Mouse (Mus musculus) cerebellum, postnatal 25 days (tissue): ENCODE results near the gene Foxd3.
A peak's percentile ranks its signal among the peaks of the same experiment; 100 is the strongest.
"Not testable (repeated sequence)": the region's sequence is repeated elsewhere in the genome, so short reads cannot be mapped to it uniquely, and the experiment has no call there.

Experiments used
- DNase-seq, 2 experiments: peaks; one replicate each; pipeline ENCODE4 v3.0.0; 2021; ENCODE audit warnings: mixed read lengths in 2 of 2

The Foxd3 gene

DNA sequence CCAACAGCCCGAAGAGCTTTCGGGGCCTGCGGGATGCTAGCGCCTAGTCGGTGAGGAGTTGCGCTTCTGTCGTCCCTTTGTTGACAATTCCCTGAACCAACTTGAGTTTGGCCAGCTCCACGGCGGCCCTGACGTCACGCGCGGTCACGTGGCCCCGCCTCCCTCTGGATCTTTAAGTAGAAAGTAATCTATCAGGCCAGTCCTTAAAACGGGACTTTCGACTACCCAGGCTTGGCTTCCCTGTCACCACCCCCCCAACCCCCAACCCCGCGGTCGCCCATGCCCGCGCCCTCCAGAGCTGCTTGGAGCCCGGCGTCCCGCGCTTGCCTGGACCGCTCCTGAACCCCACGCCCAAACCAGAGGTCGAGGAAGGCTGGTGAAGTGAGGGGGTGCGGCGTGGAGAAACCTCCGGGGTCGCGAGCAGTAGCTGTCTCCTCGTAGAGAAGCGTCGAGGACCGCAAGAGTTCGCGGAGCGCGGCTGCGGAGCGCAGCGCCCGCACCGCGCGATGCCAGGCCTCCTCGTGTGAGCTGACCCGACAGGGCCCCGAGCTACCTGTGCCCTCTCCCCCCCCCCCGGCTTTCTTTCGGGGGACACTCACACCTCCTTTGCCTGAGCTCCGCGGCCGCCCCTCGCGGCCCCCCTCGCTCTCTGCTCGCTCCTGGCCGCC is at the start of gene Foxd3:
Gene Foxd3, plus strand, starts transcription at position 363 of the 668 bp plus-strand sequence.
- peak; percentile 11 to 16 for DNase-seq

GRCm38 (mm10) chr4:99612156-99612555 is 43.9 kb upstream of the Foxd3 start:
- DNase-seq, result no peak

DNA sequence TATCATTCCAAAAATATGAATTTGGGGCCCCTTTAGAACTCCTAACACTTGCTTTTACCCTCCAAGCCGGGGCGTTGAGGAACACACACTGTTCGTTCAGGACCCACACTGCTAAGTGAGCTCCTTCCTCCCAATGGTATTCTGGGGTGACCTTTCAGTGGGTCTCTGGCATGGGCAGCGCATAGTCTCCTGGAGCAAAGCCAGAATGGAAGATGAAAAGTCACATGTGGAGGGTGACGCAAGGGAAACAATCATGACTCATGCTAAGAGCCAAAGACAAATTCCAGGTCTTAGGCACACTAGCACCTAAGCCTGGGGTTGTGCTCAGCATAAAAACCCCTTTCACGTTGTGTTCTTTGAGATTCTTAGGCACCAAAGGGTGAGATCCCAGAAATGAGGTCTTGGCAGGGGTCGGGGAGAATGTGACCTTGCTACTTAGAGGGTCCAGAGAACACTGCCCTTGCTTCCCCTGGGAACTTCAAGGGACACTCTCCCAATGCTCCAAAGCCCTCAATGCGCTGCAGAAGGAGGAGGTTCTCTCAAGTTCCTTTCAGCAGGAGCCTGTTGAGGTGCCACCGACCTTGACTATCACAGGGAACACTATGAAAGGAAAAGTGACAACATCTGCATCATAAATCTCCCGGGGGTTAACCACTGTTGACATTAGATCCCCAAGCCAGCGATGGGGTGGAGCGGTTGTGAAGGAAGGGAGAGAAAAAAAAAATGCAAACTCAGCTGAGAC is 43.3 kb upstream of the Foxd3 start:
- no peak for DNase-seq

DNA sequence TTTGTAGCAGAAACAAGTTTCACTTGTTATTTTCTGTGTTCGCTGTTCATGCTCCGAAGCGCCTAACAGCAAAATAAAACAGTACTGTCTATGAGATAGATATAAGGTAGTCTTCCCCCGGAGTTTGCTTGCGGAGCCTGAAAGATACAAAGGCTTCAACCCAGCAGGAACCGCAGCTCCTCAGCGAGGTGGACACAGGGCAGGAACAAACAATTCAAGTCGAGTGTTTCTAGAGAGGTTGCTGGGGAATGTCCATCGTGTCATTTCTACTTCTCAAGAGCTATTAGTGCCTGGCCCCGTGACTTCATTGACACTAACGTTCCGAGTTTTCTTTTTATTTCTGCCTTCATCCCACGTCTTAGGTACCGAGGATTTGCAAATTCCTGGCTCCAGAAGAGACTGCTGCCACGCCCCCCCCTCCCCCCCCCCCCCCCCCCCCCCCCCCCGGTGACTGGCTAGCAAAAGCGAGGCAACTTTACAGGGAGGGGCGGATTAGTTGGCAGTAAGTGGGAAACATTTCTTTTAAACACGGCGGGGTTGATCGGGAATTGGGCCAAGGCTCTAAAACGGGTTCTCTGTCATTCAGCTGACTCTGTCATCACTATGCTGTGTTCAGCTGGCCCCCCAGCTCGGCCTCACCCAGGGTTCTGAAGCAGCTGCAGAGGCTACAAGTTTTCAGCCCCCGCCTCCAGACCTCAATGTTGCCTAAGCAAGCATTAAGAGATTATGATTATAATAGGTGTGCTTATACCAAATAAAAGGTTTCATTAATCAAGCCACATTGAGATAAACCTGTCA is 29.9 kb upstream of the Foxd3 start:
- DNase-seq, result peak in 1 of 2 experiments; percentile 9

DNA sequence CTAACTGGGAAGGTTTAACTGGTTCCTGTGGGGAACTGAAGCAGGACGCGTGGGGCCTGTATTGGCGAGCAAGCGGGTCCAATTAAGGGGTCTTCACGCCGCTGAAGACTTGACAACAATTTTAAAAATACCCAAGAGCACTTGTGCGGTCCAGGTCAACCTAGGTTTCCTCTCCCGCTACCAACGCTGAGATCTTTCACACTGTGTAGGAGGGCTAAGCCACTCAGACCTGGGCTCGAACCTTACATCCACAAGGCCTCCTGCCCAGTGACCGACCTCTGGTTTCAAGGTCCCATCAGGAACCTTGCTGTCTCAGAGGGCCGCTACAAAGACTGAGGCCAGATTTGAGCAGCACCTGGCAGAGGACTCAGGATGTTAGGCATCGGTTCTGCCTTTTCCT is 29.0 kb upstream of the Foxd3 start:
- no peak for DNase-seq

GRCm38 (mm10) chr4:99636038-99636437 is 20.1 kb upstream of the Foxd3 start:
- DNase-seq, result no peak

- DNase-seq, result no peak
Observed at GRCm38 (mm10) chr4:99636711-99637110, 19.4 kb upstream of the Foxd3 start.

- DNase-seq, result not testable (repeated sequence)
Observed at GRCm38 (mm10) chr4:99640619-99641018, 15.5 kb upstream of the Foxd3 start.

DNA sequence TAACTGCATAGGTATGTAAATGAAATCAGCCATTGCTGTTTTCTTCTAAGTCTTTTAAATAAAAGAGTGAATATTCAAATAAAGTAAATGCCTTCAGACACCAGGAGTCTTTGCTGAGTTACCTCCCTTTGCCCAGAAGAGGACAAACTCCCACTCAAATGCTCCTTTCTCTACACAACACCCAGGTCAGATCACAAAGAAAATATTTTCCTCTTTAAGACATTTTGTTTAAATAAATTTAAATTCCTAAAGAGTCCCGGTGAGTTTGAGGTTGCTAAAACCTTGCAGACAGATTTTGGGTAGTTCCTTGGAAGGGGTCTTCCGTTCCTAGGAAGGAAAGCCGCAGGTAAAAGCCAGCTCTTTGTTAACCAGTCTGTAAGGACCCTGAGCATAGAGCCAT is 14.2 kb upstream of the Foxd3 start:
- no peak for DNase-seq

- no peak for DNase-seq
Observed at GRCm38 (mm10) chr4:99645560-99645959, 10.5 kb upstream of the Foxd3 start.

DNA sequence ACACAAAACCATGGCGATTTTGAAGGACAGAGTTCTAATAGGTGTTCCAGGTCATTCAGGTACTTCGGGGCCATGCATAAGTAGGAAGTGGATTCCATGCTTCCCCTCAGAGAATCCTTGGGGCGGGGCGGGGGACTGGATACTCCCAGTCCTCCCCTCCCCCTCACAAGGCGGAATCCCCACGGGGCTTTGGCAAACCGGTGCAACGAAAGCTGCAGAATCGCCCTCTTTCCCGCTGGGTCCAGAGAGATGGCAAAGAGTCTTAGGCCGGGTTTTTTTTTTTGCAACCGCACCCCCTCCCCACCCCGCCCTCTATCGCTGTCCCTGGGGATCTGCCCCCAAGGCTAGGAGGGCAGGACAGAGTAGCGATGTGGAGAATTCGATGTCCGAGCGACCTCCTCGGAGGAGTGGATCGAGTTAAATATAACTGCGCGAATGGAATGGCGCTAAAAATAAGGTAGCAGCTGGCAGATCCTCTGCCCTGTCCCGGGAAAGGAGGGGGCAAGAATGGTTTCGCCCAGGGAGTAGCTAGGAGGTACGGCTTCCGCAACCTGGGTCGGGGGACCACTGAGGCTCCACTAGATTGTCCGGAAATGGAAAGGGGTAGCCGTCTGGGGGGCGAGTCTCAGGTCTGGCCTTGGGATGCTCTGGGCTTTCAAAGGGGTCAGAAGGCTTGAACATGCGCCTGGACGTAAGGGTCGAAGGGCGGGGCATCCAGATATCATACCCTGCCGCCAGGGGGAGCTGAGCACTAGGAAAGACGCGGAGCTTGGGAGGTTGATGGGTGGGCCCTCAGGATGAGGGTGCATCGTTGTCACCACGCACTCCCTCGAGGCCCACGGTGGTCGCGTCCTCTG is 5.8 kb upstream of the Foxd3 start:
- peak in 1 of 2 experiments; percentile 32 for DNase-seq

GRCm38 (mm10) chr4:99650945-99651690 is 5.0 kb upstream of the Foxd3 start:
- DNase-seq, result peak; percentile 23 to 47

DNA sequence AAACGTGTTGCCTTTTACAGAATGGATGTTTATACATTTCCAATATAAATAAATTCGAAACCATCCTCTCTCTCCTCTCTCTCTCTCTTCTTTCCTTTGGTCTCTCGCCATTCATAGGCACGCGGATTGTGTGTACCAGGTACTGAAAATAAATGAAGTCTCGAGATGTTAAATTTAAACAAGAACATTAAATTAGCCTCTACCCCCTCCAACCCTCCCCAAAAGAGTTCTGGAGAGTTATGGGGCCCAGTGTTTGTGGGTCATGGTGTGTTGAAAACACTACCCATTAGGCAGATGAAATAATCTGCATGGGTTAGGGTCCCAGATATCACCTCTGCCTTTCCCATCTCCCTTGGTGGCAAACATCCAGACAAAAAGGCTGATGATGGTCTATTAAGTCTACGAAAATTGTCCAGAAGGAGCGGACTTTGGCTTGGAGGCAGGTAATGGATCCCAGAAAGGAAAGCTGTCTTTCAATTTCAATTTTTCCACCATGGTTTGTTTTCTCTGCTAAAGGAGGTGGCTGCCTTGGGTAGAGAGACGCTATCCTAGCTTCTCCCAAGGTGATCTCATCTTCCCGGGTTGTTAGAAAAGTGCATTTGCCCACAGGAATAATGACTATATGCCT is 4.2 kb upstream of the Foxd3 start:
- peak in 1 of 2 experiments; percentile 7 for DNase-seq

DNA sequence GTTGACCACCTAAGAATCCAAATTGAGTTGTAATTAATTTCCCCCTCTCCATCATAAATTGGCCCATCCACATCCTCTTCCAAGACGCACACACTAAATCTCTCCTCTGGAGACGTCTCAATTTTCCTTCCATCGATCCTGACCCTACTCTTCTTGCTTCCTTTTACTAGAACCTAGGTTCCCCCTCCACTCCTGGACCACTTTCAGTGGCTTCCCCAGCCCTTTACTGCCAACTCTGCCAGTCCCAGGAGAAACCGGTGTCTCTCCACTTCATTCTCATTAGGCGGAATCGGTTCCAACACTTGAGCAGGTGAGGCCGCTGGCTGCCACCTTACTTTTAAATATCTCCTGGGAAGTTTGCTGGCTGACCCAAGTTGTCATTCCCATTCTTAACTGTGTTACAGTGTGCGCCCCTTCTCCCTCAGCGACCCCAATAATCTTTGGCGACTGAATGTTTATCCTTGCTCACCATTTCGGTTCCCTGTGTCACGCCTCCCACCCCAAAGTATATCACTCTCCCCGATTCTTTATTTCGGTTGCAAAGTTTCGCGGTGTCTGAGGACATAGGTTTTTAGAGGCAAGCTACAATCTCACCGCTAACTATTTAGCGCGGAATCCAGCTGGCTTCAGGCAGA is 3.4 kb upstream of the Foxd3 start:
- DNase-seq, result peak in 1 of 2 experiments; percentile 22

DNA sequence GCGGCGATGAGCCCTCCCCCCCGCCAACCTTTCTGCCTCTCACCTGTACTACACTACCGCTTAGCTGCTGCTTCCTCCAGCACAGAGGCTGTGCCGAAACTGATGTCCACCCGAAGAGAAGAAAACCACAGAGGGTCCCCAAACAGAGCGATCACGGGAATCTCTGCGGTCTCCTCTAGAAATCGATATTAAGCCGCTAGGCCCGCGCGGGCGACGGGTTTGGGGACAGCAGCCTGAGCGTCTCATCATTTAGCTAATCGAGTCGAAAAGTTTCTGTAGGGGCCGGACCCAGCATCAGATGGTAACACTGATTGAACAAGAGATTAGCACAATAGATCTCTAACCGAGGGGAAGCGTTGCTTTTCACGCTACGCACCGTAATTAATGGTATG is 2.9 kb upstream of the Foxd3 start:
- peak; percentile 8 to 47 for DNase-seq

GRCm38 (mm10) chr4:99653608-99654221 is 2.4 kb upstream of the Foxd3 start:
- peak; percentile 15 to 34 for DNase-seq

DNA sequence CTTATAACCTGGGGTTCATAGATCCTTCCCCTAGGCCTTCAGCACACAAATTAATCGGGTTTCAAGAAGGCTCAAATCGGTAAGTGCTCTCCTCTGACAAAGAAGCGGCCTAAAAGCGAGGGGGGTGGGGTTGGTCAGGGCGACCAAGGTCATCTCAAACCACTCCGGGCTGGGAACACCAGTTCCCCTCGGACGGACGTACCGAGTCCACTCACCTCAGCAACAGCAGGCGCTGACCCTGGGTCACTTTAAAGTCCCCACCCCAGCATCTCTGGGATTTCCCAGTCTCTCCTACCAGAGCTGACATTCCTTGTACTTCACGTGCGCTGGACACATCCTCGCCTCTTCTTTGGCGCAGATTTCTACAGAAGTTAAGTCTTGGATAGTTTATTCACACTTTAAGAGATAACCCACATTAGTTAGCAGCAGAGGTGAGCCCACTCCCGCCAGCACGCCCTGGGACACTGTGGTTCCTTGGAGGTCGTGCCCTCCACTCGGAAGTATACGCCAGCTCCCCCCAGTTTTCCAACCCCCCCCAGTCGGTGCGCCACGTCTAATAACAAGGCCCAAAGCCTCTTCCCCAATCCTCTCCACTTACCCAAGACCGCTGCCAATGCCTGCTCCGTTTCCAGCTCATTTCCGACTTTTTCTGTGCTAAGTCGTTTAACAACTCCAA is 1.3 kb upstream of the Foxd3 start:
- DNase-seq, result peak; percentile 9 to 36

DNA sequence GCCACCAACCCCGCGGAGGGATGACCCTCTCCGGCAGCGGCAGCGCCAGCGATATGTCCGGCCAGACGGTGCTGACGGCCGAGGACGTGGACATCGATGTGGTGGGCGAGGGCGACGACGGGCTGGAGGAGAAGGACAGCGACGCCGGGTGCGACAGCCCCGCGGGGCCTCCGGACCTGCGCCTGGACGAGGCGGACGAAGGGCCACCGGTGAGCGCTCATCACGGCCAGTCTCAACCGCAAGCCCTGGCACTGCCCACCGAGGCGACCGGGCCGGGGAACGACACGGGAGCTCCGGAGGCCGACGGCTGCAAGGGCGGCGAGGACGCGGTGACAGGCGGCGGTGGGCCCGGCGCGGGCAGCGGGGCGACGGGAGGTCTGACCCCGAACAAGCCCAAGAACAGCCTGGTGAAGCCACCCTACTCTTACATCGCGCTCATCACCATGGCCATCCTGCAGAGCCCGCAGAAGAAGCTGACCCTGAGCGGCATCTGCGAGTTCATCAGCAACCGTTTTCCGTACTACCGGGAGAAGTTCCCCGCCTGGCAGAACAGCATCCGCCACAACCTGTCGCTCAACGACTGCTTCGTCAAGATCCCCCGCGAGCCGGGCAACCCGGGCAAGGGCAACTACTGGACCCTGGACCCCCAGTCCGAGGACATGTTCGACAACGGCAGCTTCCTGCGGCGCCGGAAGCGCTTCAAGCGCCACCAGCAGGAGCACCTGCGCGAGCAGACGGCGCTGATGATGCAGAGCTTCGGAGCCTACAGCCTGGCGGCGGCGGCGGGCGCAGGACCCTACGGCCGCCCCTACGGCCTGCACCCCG is 718 bp downstream of the Foxd3 start:
- DNase-seq, result peak; percentile 29 to 42

DNA sequence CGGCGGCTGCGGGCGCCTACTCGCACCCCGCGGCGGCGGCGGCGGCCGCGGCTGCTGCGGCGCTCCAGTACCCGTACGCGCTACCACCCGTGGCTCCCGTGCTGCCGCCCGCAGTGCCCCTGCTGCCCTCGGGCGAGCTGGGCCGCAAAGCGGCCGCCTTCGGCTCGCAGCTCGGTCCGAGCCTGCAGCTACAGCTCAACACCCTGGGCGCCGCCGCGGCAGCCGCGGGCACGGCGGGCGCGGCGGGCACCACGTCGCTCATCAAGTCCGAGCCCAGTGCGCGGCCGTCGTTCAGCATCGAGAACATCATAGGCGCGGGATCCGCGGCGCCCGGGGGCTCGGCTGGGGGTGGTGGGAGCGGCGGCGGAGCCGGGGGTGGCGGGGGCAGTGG is 1.3 kb downstream of the Foxd3 start:
- peak; percentile 17 to 23 for DNase-seq
